Mouse (Mus musculus) CH12.LX (cell line): Measurements from ENCODE around the gene Rapgef6. TPM values are rescaled to one million over a fixed set of nuclear protein-coding genes. Genes with fewer than 3 reads are reported as not detected.

Experiments used
- DNase-seq: peaks from one replicate; pipeline ENCODE4 v3.0.0-alpha.2; 2013; ENCODE audit errors: extremely low read depth
- H3K27ac ChIP-seq: 2 replicates; pipeline ENCODE4 v1.5.1; 2012; ENCODE audit warnings: low read depth, mild to moderate bottlenecking, control low read depth, moderate library complexity; ENCODE audit not compliant: insufficient read depth
- H3K27me3 ChIP-seq: replicated peaks from 2 replicates; pipeline ENCODE3; 2012; ENCODE audit warnings: inconsistent platforms
- H3K36me3 ChIP-seq, 2 experiments: replicated peaks in 1 of 2; 2 replicates each; pipeline versions ENCODE3 to v1.6.1; 2012; ENCODE audit warnings: inconsistent platforms in 1 of 2, low read length in 1 of 2, mild to moderate bottlenecking in 1 of 2, mixed read lengths in 1 of 2, moderate library complexity in 1 of 2; ENCODE audit not compliant: control insufficient read depth in 1 of 2, insufficient read depth in 1 of 2
- H3K4me1 ChIP-seq, 2 experiments: 2 replicates each; pipeline ENCODE4 v1.6.1; 2012; ENCODE audit warnings: inconsistent platforms in 1 of 2, moderate library complexity in 1 of 2; ENCODE audit not compliant: insufficient read depth in 2 of 2, control insufficient read depth in 1 of 2
- H3K4me2 ChIP-seq: 2 replicates; pipeline ENCODE4 v1.6.1; 2012; ENCODE audit warnings: low read depth, mild to moderate bottlenecking, control low read depth; ENCODE audit not compliant: poor library complexity, insufficient read depth, severe bottlenecking
- H3K4me3 ChIP-seq, 3 experiments: fragments of 150-350 bp in 1 of 3; sonication (generic) in 1 of 3; replicated peaks in 1 of 3; 2 replicates each; pipeline versions ENCODE3 to v1.5.1; 2011 to 2012; ENCODE audit warnings: low read depth in 2 of 3, low read length in 2 of 3, mild to moderate bottlenecking in 2 of 3, moderate library complexity in 2 of 3, control low read depth in 1 of 3, improper control_type of control experiment in 1 of 3, inconsistent platforms in 1 of 3, mixed read lengths in 1 of 3; ENCODE audit not compliant: poor library complexity in 1 of 3
- H3K79me2 ChIP-seq: replicated peaks from 2 replicates; pipeline ENCODE4 v1.6.1; 2012; ENCODE audit warnings: mild to moderate bottlenecking, moderate library complexity; ENCODE audit not compliant: control insufficient read depth, poor library complexity, insufficient read depth, severe bottlenecking; ENCODE audit errors: extremely low read depth
- H3K9ac ChIP-seq: 2 replicates; pipeline ENCODE4 v1.6.1; 2012; ENCODE audit warnings: low read depth, mild to moderate bottlenecking, control low read depth, moderate library complexity; ENCODE audit not compliant: insufficient read depth
- H3K9me3 ChIP-seq: replicated peaks from 2 replicates; pipeline ENCODE3; 2012; ENCODE audit warnings: low read length, inconsistent platforms, mixed read lengths
- BHLHE40 ChIP-seq: IDR thresholded peaks from 2 replicates; pipeline ENCODE4 v1.6.1; 2011; ENCODE audit warnings: mild to moderate bottlenecking, low read depth, low read length, improper control_type of control experiment
- CHD1 ChIP-seq: IDR thresholded peaks from 2 replicates; pipeline ENCODE4 v1.6.1; 2012; ENCODE audit warnings: low read depth, low read length, improper control_type of control experiment, inconsistent platforms
- CHD2 ChIP-seq: IDR thresholded peaks from 2 replicates; pipeline ENCODE4 v1.6.1; 2011; ENCODE audit warnings: low read length, improper control_type of control experiment
- E2F4 ChIP-seq: IDR thresholded peaks from 2 replicates; pipeline ENCODE4 v1.6.1; 2011; ENCODE audit warnings: low read depth, low read length, improper control_type of control experiment; ENCODE audit not compliant: insufficient replicate concordance
- EP300 ChIP-seq: IDR thresholded peaks from 2 replicates; pipeline ENCODE4 v1.6.1; 2011; ENCODE audit warnings: low read length, improper control_type of control experiment
- GABPA ChIP-seq: IDR thresholded peaks from 2 replicates; pipeline ENCODE4 v1.6.1; 2012; ENCODE audit warnings: low read depth, low read length, improper control_type of control experiment, inconsistent platforms; ENCODE audit not compliant: insufficient replicate concordance
- JUN ChIP-seq: IDR thresholded peaks from 2 replicates; pipeline ENCODE4 v1.6.1; 2011; ENCODE audit warnings: low read depth, mild to moderate bottlenecking, low read length, improper control_type of control experiment, moderate library complexity; ENCODE audit not compliant: insufficient read depth
- JUND ChIP-seq: conservative IDR thresholded peaks from 2 replicates; pipeline ENCODE4 v1.6.1; 2011; ENCODE audit warnings: low read depth, low read length, improper control_type of control experiment
- MAZ ChIP-seq: IDR thresholded peaks from 2 replicates; pipeline ENCODE4 v1.6.1; 2012; ENCODE audit warnings: low read depth, mild to moderate bottlenecking, inconsistent platforms, low read length, improper control_type of control experiment, moderate library complexity
- MEF2A ChIP-seq: IDR thresholded peaks from 2 replicates; pipeline ENCODE4 v1.6.1; 2014; ENCODE audit warnings: low read depth, mild to moderate bottlenecking, inconsistent platforms, low read length, improper control_type of control experiment, borderline replicate concordance
- NRF1 ChIP-seq: IDR thresholded peaks from 2 replicates; pipeline ENCODE4 v1.6.1; 2014; ENCODE audit warnings: low read depth, mild to moderate bottlenecking, inconsistent platforms, low read length, improper control_type of control experiment, moderate library complexity
- PAX5 ChIP-seq: IDR thresholded peaks from 2 replicates; pipeline ENCODE4 v1.6.1; 2012; ENCODE audit warnings: low read length, inconsistent platforms, mixed read lengths
- POLR2A ChIP-seq: IDR thresholded peaks from 2 replicates; pipeline ENCODE4 v1.6.1; 2011; ENCODE audit warnings: low read depth, mild to moderate bottlenecking, improper control_type of control experiment, low read length
- POLR2AphosphoS2 ChIP-seq: IDR thresholded peaks from 2 replicates; pipeline ENCODE4 v1.6.1; 2011; ENCODE audit warnings: low read depth, low read length, improper control_type of control experiment
- RAD21 ChIP-seq: IDR thresholded peaks from 2 replicates; pipeline ENCODE4 v1.6.1; 2011; ENCODE audit warnings: low read depth, mild to moderate bottlenecking, low read length, improper control_type of control experiment, moderate library complexity
- RCOR1 ChIP-seq: conservative IDR thresholded peaks from 2 replicates; pipeline ENCODE4 v1.6.1; 2012; ENCODE audit warnings: low read depth, mild to moderate bottlenecking, inconsistent platforms, low read length, improper control_type of control experiment
- SIN3A ChIP-seq: IDR thresholded peaks from 2 replicates; pipeline ENCODE4 v1.6.1; 2012; ENCODE audit warnings: low read length, improper control_type of control experiment, inconsistent platforms
- TCF12 ChIP-seq: IDR thresholded peaks from 2 replicates; pipeline ENCODE4 v1.6.1; 2014; ENCODE audit warnings: low read depth, mild to moderate bottlenecking, inconsistent platforms, low read length, improper control_type of control experiment
- USF1 ChIP-seq: IDR thresholded peaks from 2 replicates; pipeline ENCODE4 v1.6.1; 2014; ENCODE audit warnings: low read depth, mild to moderate bottlenecking, inconsistent platforms, low read length, improper control_type of control experiment
- USF2 ChIP-seq: conservative IDR thresholded peaks from 2 replicates; pipeline ENCODE4 v1.6.1; 2011; ENCODE audit warnings: low read depth, low read length, improper control_type of control experiment
- ZKSCAN1 ChIP-seq: IDR thresholded peaks from 2 replicates; pipeline ENCODE4 v1.6.1; 2012; ENCODE audit warnings: low read depth, inconsistent platforms, low read length, improper control_type of control experiment, borderline replicate concordance
- ZMIZ1 ChIP-seq: IDR thresholded peaks from 2 replicates; pipeline ENCODE4 v1.6.1; 2012; ENCODE audit warnings: low read depth, mild to moderate bottlenecking, inconsistent platforms, low read length, improper control_type of control experiment
- ZNF384 ChIP-seq: IDR thresholded peaks from 2 replicates; pipeline ENCODE4 v1.6.1; 2012; ENCODE audit warnings: low read depth, low read length, improper control_type of control experiment, inconsistent platforms
- dilution Hi-C: fragments of 300-500 bp; cut with MboI; formaldehyde crosslinking; loops from 2 replicates; pipeline ENCODE4 v1.14.3; 2020; ENCODE audit warnings: low sequenced_read_pairs; ENCODE audit not compliant: extremely low pct_unique_long_range_greater_than_20kb, extremely low pct_ligation_motif_present
- in situ Hi-C: fragments of 300-500 bp; cut with MboI; formaldehyde crosslinking; loops from 3 replicates; pipeline ENCODE4 v1.14.3; 2019; ENCODE audit warnings: low sequenced_read_pairs, low pct_ligation_motif_present, low pct_unique_long_range_greater_than_20kb, mixed read lengths
- polyA plus RNA-seq: library from polyadenylated mRNA; unstranded; fragments of >175 nt; gene quantifications from 2 replicates; pipeline ENCODE4 v1.2.1, GENCODE M21; 2012; ENCODE audit warnings: low read depth; ENCODE audit not compliant: insufficient read length
- total RNA-seq, 2 experiments: library from RNA; depleted of rRNA; stranded (reverse); fragments of 300-350 nt in 1 of 2; fragments of >200 nt in 1 of 2; gene quantifications; 2 replicates each; pipeline ENCODE4 v1.2.3; 2012 to 2014

Rapgef6 gene
- total and polyA plus RNA-seq, 3 experiments, result 36.7 to 63.8 (median 38.3) TPM

- Histone ChIP-seq H3K79me2 (no peaks in the 10 kb centered on the region), H3K4me2 (no peak overlapping the region), H3K4me3 (no peak overlapping the region), H3K9me3 (no peaks in the 10 kb centered on the region), H3K27me3 (no peaks in the 10 kb centered on the region), H3K4me1 (no peaks in the 10 kb centered on the region), H3K9ac (no peak overlapping the region), H3K27ac (no peak overlapping the region)
- in situ Hi-C loops, result loop anchor here (25.0 kb wide), 1 partner anchor 361 kb away; the partner anchor contains the start of gene Acsl6
- DNase-seq, result no peak
- TF ChIP-seq CHD1 (no peak), PAX5 (no peak), ZNF384 (no peak), BHLHE40 (no peak), SIN3A (no peak), ZKSCAN1 (no peak), CHD2 (no peak), EP300 (no peak), NRF1 (no peak), JUND (no peak), ZMIZ1 (no peak), E2F4 (no peak), RCOR1 (no peak), MEF2A (no peak), POLR2AphosphoS2 (no peak), POLR2A (no peak), TCF12 (no peak)
- TF ChIP-seq, all 38 proteins: peak for 0
- dilution Hi-C loops, result no loop called here
- peaks cover 33 to 80% of the 10 kb centered on the region in 2 experiments for H3K36me3 ChIP-seq
Measured at GRCm38 (mm10) chr11:54673575-54674298, 151.1 kb downstream of the Rapgef6 start.

GRCm38 (mm10) chr11:54675792-54676489 lies 153.3 kb downstream of the Rapgef6 start:
- Histone ChIP-seq H3K9ac (no peak overlapping the region), H3K9me3 (no peaks in the 10 kb centered on the region)
- no peak for DNase-seq
- in situ Hi-C loops, result no loop called here
- TF ChIP-seq JUN (no peak), USF2 (no peak), USF1 (no peak), E2F4 (no peak), MAZ (no peak), RAD21 (no peak), GABPA (no peak), POLR2AphosphoS2 (no peak)
- TF ChIP-seq, all 38 proteins: peak for 0
- Histone ChIP-seq H3K27me3 (no peaks in the 10 kb centered on the region), H3K4me3 (no peak overlapping the region), H3K4me2 (no peak overlapping the region), H3K4me1 (no peaks in the 10 kb centered on the region), H3K79me2 (no peaks in the 10 kb centered on the region), H3K36me3 (peaks cover 47 to 83% of the 10 kb centered on the region in 2 experiments), H3K27ac (no peak overlapping the region)
- dilution Hi-C loops, result no loop called here
